Mouse (Mus musculus): ENCODE measurements around the gene Mgat4c.

DNA sequence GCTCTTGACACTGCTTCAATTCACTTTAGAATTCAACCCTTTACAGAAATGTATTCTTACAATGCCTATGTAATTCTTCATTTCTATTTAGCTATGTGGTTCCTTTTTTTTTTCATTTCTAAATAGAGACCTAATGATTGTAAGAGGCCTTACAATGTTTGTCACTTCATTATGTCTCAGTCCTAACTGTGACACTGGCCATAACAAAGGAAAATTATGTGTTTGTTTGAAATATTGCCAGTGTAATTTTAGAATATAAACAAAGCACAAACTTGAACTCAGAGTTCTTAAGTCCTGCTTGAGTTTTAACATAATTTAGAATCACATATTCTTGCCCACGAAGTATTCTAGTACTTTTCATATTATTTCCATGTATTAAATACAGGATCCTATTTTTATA is 510.4 kb downstream of the Mgat4c start:
- TF ChIP-seq CTCF (IDR thresholded peaks at IDR 0.05; ENCODE audit: low read depth, low read length) (no peak), POLR2A (IDR thresholded peaks at IDR 0.05; ENCODE audit: extremely low read depth, insufficient read depth, low read length) (no peak)
